Mouse (Mus musculus) cerebral cortex, adult 2 months (tissue): ENCODE data around the gene Dpysl5.

Experiments
- WGBS: fragments of 180-500 bp; shearing (Covaris S2); methylation state at CpG from one replicate; pipeline ENCODE4 v1.1.7; 2018; 5-methylcytosine and 5-hydroxymethylcytosine counted together

Gene Dpysl5

DNA sequence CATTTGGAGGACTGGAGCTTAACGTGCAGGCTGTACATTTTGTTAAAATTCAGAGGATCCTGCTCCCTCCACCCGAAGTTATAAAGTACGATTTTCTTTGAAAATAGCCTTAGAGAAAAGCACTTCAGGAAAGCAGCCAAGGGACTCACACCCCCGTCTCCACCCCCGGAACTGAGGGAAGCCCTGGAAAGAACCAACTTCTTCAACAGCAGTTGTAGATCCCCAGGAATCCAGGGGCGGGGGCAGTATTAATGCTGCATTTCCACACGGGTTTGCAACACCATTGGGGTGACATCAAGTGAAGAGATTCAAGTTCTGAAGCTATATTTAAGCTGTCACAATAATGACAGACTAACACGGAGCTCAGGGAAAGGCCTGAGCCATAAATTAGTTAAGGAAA, 878 bp upstream of the Dpysl5 start:
- 14% methylated on average over 8 of the region's 8 CpGs for WGBS

DNA sequence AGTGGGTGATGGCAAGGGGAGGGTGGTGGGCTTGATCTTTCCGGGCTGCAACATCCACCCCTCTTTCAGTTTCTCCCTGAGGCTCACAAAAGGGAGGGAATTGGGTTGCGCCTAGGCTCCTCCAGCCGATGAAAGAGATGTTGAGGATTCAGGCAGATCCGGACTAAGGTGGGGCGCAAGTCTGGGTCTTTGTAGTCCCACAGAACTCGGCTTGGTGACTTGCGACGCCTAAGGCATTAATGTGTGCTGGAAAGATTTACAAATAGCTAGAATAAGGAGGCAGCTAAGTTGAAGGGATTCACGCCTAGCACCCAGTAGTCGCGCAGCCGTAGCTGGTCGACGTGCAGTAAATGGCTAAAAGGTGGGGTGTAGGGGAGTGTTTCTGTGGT, 632 bp downstream of the Dpysl5 start:
- WGBS: under 1% methylated on average over 14 of the region's 14 CpGs

DNA sequence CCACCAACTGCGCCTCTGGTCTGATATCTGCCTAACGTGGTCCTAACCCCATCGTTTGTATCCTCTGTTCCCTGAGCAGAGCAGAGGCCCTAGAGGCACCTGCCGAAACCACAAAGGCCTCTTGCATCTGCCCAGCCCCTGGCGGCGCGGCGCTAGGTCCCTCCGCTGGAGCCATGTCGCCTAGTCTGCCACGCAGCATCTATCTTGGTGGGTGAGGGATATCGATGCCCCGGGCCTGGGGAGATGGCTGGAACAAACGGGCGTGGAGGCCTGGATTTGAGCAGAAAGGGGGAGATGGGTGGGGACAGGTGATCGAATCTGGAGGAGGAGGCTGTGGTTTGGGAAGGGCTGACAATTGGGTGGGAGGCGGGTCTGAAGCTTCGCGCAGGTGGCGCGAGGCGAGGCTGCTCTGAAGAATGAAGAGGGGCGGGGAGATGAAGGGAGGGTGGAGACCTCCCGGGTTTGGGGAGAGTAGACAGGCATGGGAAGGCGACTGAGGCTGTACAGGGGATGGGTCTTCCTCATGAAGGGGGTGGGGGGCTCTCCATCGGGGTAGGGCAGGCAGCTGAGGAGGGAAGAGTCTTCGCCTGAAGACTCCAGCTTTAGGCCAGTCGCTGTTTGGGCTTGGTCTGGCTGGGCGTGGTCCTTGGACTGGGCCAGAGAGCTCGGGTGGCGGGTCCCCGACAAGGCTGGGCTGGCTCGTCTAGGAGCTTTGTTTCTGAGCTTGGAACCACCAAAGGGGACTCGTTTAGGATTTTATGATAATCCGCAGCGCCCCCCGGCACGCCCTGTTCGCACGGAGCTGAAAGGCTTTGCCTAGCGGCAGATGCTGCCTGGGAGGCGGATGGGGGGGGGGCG, 1.3 kb downstream of the Dpysl5 start:
- 3% methylated on average over 42 of the region's 43 CpGs for WGBS

DNA sequence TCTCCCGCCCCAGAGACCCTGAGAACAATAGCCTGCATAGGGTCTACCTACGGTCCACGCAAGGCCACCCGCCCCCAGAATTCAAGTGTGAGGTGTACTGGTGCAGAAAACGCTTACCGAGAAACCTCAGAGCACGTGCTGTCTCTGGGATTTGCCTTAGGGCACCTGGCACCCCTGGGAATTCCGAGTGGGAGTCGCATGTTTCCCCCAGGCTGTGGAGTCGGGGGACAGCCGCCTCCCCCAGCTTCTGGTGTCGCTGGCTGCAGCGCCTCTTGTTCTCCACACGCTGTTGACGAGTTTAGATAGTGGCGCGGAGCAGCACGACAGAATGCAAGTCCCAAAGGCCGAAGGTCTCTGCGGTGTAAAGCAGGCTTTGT, 1.9 kb downstream of the Dpysl5 start:
- under 1% methylated on average over 20 of the region's 20 CpGs for WGBS

DNA sequence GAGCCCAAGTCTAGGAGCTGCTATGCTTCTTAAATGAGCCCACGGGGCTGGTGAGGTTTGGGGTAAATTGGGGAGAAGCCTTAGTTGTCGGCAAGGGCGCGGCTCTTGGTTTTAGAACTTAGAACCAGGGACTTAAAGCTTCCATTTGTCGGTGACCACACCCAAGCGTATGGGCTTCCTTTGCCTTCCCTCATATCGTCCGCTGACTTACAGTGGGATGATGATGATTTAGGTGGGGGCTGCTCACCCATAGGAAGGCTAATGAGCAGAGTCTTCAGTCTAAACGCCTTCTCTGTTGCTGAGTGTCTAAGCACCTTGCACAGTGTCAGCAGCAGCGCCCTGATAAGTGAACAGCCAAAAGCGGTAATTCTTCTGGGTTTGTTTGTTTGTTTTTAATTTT, 2.3 kb downstream of the Dpysl5 start:
- WGBS: 23% methylated on average over 11 of the region's 11 CpGs

DNA sequence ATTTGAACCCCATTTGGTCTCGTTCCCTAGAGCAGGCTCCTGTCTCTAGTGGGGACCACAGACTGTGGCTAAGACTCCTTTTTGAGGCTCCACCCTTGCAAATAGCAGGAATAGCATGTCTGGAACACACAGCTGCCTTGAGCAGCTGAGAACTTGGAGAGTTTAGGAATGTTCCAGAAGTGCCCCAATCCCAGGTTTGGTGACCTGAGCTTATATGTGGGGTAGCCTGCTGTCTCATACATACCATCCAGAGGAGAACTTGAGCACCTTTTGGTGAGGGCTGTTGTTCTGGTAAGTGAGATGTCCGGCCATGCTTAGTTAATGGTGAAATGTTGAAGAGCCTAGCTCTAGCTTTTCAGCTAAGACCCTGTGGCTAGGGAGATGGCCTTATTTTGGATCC, 4.9 kb downstream of the Dpysl5 start:
- 76% methylated on average over 2 of the region's 2 CpGs for WGBS

DNA sequence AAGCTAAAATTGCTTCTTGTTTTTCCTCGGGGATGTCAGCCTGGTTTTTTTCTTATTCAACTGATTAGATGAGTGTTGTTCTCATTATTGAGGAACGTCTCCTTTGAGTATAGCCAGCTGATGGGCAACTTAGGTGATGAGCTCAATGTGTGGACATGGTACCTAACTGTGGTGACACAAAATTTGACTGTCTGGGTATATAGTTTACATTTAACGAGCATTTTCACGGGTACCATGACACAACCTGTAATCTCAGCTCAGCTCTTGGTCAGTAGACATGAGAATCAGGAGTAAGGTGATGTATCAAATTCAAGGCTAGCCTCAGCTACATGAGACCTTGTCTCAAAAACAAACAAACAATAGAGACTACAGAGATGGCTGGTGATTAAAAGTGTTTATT, 6.1 kb downstream of the Dpysl5 start:
- 85% methylated on average over 4 of the region's 4 CpGs for WGBS

DNA sequence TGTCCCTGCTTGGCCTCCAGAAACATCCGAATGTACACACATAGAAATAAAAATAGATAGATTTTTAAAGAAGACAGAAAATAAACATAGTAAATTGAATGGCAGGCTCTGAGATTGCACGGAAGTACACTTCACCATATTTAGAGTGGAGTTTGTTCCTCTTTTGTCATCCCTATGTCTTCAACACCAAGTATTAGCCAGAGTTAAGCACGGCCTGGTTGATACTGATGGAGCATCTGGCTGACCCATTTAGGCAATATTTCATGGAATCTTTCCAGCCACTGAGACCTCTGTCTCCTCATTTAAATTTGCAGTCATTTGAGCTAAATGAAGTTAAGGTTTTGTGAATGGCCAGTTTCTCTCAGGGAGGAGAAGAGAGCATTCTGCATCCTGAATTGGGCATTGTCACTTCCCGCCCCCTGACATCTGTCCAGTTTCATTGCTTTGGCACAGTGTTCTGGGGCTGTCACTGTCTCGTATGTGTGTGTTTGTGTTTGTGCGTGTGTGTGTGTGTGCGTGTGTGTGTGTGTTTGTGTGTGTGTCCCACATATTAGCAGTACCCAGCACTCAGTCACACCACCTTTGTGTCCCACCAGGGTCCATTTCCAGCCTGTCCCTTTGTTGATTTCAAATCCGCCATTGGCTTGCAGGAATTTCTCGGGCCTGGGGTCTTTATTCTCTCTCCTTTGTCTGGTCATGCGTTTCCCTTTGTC, 6.8 kb downstream of the Dpysl5 start:
- 48% methylated on average over 10 of the region's 10 CpGs for WGBS

DNA sequence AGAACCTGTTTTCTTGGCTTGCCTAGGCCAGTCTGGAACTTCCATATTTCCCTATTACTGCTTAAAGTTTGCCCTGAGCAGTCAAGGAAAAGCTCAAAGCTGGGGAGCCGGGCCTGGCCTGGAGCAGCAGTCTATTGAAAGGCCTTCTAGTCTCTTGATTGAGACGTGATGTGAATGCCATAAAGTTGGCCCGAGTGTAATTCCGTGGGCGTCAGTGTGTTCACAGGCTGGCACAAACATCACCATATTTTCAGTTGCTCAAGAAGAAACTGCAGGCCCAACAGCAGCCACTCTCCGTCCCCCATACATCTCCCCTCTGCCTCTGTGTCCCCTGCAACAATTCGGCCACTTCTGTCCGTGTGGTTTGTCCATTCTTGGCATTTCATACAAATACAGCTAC, 10.6 kb downstream of the Dpysl5 start:
- 62% methylated on average over 8 of the region's 8 CpGs for WGBS

DNA sequence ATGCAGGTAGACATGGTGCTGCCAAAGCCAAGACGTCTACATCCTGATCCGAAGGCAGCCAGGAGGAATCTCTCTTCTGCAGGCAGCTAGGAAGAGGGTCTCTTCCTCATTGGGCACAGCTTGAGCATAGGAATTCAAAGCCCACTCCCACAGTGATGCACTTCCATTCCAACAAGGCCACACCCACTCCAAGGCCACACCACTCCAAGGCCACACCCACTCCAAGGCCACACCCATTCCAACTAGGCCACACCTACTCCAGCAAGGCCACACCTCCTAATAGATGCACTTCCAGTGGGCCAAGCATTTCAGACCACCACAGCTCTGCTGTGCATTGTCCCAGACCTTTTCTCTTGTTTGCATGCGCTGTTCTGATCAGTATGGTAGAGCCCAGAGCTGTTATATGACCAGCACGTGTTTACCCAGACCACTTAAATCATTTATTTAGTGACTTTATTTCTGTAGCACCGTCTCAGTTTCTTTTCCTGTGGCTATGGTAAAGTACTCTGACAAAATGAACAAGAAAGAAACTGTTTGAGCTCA, 14.9 kb downstream of the Dpysl5 start:
- 89% methylated on average over 5 of the region's 5 CpGs for whole genome bisulfite sequencing

DNA sequence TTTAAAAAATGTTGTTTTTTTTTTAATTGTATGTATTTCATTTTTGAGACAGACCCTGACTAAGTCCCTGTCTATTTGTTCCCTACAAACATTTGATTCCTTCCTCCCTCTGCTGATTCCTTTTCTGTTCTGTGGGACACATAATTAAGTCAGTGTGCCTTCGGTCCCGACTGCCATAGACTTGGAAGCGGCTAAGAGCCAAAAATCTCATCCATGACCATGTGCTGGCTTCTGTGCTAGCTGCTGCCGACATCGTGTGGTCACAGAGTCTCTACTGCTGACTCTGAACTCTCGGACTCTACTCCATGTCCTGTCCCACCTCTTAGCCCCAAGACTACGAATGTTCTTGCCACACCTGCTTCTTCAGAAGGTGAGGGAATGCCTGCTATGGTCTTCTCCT, 21.1 kb downstream of the Dpysl5 start:
- WGBS: 60% methylated on average over 7 of the region's 7 CpGs

DNA sequence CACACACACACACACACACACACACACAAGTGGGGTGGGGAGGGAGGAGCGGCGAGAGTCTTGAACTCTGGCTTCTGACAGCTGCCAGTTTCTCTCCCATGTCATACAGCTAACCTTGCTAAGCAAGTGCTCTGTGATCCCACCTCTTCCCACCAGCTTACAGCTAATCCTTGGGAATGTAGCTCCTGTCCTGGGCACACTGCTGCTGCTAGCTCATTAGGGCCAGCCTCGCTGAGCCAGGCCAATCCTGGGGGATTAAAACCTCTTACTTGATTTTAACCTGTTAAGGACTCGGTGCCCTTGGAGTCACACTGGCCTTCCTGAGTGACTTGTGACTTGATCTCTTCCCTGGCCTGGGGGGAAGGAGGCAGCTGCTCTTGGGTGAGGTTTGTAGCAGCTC, 23.3 kb downstream of the Dpysl5 start:
- 60% methylated on average over 4 of the region's 4 CpGs for WGBS

DNA sequence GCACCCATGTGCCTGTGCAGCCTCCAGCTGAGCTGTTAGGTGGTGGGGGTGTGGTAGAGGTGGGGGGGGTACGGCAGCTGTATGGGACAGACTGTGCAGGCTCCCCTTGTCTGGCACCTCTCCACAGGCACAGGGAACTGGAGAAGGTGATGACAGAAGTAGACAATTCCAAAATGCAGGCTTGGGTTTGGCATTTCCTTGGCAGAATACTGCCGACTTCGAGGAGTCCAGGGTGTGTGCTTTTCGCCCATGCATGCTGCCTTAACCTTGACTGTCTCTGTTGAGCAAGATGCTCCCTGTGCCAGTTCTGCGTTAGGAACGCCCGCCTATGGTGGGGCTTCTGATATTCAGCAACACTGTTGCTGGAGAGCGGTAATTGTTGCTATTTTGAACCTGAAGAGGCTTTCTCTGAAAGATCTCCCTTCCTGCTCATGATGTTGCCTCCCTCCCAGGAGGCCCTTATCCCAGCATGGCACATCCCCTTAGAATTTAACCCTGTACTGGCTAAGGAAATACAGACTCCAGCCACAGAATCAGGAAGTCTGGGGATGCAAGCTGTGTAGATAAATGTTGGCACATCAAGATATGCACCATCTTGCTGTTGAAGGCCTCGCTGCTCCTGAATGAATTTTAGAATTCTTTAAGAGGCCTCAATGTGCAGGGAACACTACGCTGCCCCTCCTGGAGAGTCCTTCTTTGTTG, 26.9 kb downstream of the Dpysl5 start:
- 31% methylated on average over 10 of the region's 10 CpGs for WGBS

DNA sequence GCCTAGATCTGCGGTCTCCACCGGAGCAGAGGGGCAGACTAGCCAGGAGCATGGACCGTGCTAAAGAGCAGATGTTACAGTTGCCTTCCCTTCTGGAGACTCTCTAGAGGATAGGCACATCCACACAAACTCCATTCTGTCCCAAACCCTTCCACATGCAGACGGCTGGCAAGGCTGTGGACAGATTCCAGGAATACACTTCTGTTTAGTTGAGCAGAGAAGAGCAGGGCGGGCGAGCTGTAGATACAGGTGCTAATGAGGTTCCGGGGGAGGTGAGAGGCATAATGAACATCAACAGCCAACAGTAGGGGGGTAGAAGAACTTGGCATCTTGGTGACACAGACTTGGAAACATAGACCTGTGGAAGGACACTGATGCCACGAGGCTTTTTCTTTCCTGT, 28.2 kb downstream of the Dpysl5 start:
- 40% methylated on average over 8 of the region's 8 CpGs for WGBS

DNA sequence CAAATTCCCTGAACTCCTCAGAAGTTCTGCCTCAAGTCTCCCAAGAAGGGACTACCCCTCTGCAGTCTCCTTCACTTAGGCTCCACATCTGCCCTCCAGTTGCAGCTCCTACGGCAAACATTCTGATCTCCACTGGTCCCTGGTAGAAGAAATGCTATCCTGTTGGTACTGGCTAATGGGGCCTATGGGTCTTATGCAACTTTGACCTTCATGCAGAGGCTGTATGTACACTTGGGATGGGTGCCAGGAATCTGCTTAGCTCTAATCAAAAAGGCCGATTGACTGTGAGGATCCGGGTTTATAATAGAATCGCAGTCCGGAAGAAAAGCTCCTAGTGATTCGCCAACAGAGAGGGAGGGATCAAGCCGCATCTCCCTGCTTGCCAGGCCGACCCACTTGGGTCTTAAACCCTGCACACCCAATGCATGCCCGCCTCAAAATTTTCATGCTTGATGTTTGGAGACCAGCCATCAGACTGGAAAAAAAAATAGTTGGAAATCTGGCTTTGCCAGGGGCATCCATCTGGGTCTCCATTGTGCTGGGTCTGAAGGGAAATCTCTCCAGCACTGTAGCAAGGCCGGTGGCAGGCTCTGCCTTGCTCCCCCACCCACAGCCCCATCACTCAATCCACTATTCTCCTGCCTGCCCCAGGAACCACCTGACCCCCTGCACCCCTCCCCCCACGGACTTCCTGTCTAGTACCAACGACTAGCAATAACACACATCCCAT, 38.4 kb downstream of the Dpysl5 start:
- 57% methylated on average over 12 of the region's 12 CpGs for WGBS

DNA sequence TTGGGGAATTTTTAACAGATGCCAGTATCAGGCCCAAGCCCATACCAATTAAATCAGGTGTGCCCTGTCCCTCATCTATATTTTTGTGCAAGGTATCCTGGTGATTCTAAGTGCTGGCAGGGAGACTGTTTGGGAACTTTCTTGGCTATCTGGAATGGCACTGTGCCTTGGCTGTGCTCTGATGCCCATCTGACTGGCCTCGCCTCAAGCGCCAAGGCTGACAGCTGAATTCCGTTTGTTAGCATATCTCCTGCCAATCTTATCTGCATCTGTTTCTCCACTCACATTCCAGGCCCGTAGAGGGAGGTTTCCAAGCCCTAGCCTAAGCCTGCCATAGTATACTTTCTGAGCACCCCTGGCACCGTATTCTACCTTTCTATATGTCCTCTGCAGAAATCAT, 39.7 kb downstream of the Dpysl5 start:
- 83% methylated on average over 5 of the region's 5 CpGs for WGBS

DNA sequence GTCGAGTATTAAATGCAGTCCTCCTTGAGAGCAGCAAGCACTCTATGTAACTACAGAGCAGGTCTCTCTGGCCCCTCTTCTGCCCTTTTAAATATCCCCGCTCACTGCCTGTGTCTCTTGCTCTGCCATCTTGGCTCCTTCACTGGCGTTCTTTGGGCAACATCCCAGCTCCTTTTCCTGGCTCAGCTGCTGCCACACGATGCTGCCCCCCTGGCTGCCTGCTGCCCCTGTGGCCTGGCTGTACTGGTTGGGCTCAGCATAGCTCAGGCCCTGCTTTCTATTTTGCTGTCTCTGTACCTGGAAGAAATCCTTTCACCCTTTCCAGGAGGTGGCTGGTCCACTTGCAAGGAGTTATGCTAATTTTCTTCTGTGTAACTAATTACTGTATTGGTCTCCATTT, 41.8 kb downstream of the Dpysl5 start:
- 65% methylated on average over 4 of the region's 4 CpGs for WGBS

DNA sequence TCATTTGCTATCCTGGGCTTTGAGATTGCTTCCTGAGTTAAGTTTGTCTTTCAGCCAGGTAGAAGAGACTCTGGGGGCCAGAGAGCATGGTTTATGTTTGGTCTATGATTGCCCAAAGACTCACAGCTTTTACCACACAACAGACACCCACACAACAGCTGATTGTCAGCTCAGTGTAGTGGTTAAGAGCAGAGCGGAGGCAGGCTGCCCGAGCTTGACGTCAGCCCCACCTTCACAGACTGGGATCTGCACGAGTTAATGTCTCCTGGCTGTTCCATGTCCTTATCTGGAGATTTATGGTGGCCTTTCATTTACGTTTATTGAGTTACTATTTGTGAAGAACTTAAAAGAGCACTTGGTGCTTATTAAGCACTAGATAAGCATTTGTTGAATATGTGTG, 43.9 kb downstream of the Dpysl5 start:
- 47% methylated on average over 5 of the region's 5 CpGs for WGBS

DNA sequence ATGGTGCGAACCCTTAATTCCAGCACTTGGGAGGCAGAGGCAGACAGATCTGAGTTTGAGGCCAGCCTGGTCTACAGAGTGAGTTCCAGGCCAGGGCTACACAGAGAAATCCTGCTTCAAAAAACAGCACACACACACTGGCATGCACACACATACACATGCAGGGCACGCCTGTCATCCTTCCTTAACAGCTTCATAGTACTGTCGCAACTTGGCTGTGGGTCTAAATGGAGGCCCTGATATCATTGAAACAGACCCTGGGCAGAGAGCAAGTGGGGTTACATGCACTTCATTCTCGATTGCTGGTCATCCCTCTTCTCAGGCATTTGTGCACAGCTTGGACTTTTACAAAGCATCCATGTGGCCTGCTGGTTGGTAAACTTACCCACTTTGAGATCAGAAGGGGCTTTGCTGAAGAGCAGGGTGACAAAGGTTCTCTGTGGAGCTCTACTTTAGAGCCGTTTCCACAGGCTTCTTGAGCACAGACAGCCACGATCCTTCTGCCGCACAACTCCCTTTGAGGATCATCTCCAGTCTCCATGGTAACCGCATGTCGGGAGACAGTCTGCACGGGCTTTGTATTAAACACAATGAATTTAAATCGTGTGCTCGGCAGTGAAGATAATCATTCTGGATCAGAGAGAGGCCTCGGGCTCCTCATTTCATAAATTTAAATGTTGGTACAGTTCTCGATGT, 51.6 kb downstream of the Dpysl5 start:
- WGBS: 38% methylated on average over 14 of the region's 14 CpGs

DNA sequence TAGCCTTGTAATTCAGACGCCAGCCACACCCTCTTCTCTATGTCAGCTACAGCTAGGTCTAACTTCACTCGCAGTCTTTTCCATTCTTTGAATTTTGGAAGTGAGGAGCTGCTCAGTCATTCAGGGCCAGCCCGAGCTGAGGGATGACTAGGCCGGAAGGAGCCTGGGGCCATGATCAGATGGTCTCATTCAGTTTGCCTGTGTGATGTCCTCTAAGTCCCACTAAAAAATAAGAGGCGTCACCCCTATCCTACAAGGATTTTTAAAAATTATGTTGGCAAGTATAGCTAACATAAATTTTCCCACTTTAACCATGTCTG, 52.1 kb downstream of the Dpysl5 start:
- WGBS: 55% methylated on average over 5 of the region's 5 CpGs

DNA sequence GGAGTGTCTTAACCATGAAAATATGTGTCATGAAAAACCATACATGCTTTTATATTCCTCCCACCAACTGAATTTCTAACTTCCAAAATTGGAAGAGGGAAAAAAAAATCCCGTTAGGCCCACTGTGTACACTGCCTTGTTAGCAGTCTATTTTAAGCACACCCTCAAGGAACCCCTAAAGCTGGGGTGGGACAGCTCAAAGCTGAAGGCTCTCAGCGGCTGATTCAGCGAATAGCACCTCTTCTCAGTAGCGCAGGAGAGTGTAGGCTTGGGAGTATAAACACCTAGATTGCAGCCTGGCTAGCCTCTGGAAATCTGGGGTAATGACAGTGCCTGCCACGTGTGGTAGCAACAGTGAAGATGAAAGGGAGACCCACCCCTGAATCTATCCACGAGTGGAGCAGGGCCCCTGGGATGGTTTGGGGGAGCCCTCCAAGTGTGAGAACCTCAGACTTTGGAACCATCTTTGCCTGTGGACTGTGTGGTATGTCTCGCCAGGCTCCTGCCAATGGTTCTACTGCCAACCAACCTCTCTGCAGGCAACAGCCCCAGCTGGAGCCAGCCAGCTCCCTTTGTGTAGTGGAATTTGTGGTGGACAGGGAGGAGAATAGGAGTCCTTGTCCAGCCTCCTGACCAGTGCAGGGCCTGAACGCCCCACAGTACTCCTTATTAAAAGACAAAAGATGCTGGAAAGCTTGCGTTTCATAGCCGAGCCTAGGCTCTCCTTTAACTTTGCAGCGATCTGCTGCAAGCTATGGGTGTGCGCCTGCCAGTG, 54.4 kb downstream of the Dpysl5 start:
- WGBS: 45% methylated on average over 12 of the region's 12 CpGs
